Mouse (Mus musculus) embryonic facial prominence, embryonic 11.5 days (tissue): Measurements from ENCODE around the gene St5. TPM values are rescaled to one million over a fixed set of nuclear protein-coding genes. Genes with fewer than 3 reads are reported as not detected.

Experiments
- ATAC-seq: fragments of 200-750 bp; cut with Nextera tagmentation; replicated peaks from 2 replicates; pipeline ENCODE4 v1.8.0; 2017; ENCODE audit warnings: low read depth; ENCODE audit not compliant: insufficient number of reproducible peaks, low FRiP score, low TSS enrichment
- DNase-seq: peaks from one replicate; pipeline ENCODE4 v3.0.0-alpha.2; 2015; ENCODE audit warnings: low spot score
- H3K27ac ChIP-seq: fragments of 300-500 bp; sonication (generic); replicated peaks from 2 replicates; pipeline ENCODE4 v1.5.1; 2014; ENCODE audit warnings: mild to moderate bottlenecking, low read depth, low read length, control low read depth
- H3K27me3 ChIP-seq: fragments of 300-500 bp; sonication (generic); 2 replicates; pipeline ENCODE4 v1.6.1; 2014; ENCODE audit warnings: mild to moderate bottlenecking, low read length, moderate library complexity, mixed read lengths; ENCODE audit not compliant: control insufficient read depth, insufficient read depth
- H3K36me3 ChIP-seq: fragments of 300-500 bp; sonication (generic); replicated peaks from 2 replicates; pipeline ENCODE4 v1.6.1; 2014; ENCODE audit warnings: low read depth, mild to moderate bottlenecking, low read length, moderate library complexity, mixed read lengths; ENCODE audit not compliant: control insufficient read depth, insufficient read depth
- H3K4me1 ChIP-seq: fragments of 300-500 bp; sonication (generic); 2 replicates; pipeline ENCODE4 v1.6.1; 2014; ENCODE audit warnings: low read length, mixed read lengths; ENCODE audit not compliant: control insufficient read depth, insufficient read depth
- H3K4me2 ChIP-seq: fragments of 300-500 bp; sonication (generic); 2 replicates; pipeline ENCODE4 v1.6.1; 2014; ENCODE audit warnings: low read depth, mild to moderate bottlenecking, control low read depth, low read length, moderate library complexity
- H3K4me3 ChIP-seq: fragments of 300-500 bp; sonication (generic); 2 replicates; pipeline ENCODE4 v1.5.1; 2014; ENCODE audit warnings: low read depth, low read length, control low read depth
- H3K9ac ChIP-seq: fragments of 300-500 bp; sonication (generic); replicated peaks from 2 replicates; pipeline ENCODE4 v1.6.1; 2014; ENCODE audit warnings: mild to moderate bottlenecking, control low read depth, low read length
- H3K9me3 ChIP-seq: fragments of 300-500 bp; sonication (generic); replicated peaks from 2 replicates; pipeline ENCODE4 v1.6.1; 2016; ENCODE audit warnings: mild to moderate bottlenecking, low read length, inconsistent platforms, mixed read lengths; ENCODE audit not compliant: control insufficient read depth
- WGBS: fragments of 180-500 bp; shearing (Covaris S2); extraction: QIAGEN DNeasy Blood & Tissue Kit; methylation state at CpG from one replicate; pipeline ENCODE4 v1.1.7; 2014; 5-methylcytosine and 5-hydroxymethylcytosine counted together
- polyA plus RNA-seq: library from polyadenylated mRNA; unstranded; fragments of >200 nt; fragmentation: Nextera tagmentation; extraction: Ambion mirVana; gene quantifications from 2 replicates; pipeline ENCODE4 v1.2.1, GENCODE M21; 2014

St5 gene
- polyA plus RNA-seq, 1 experiment from 2014 or later, result 37.7 TPM

DNA sequence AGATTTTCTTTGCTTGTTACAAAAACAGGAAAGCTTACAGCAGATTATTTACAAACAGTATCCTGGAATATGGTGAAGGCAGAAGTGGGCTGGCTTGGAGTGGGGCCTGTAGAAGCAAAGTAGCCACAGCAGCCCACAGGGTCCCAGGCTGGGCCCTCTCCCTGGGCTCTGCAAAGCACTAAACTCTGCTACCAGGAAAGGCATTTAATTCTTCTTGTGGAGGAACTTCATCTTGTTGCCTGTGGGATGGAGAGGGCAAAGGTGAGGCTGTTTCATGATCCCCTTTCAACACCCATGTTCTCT lies 179.0 kb downstream of the St5 start:
- no peaks in the 10 kb centered on the region for H3K27me3 ChIP-seq
- H3K27ac ChIP-seq, result no peak overlapping the region
- ATAC-seq (no peak), DNase-seq (no peak)
- no peaks in the 10 kb centered on the region for H3K9me3 ChIP-seq
- H3K4me2 ChIP-seq, result no peak overlapping the region
- peaks cover 8% of the 10 kb centered on the region for H3K36me3 ChIP-seq
- H3K9ac ChIP-seq, result no peak overlapping the region
- H3K4me3 ChIP-seq, result no peak overlapping the region
- H3K4me1 ChIP-seq, result no peaks in the 10 kb centered on the region; the same call in 1 of the 2 replicates

DNA sequence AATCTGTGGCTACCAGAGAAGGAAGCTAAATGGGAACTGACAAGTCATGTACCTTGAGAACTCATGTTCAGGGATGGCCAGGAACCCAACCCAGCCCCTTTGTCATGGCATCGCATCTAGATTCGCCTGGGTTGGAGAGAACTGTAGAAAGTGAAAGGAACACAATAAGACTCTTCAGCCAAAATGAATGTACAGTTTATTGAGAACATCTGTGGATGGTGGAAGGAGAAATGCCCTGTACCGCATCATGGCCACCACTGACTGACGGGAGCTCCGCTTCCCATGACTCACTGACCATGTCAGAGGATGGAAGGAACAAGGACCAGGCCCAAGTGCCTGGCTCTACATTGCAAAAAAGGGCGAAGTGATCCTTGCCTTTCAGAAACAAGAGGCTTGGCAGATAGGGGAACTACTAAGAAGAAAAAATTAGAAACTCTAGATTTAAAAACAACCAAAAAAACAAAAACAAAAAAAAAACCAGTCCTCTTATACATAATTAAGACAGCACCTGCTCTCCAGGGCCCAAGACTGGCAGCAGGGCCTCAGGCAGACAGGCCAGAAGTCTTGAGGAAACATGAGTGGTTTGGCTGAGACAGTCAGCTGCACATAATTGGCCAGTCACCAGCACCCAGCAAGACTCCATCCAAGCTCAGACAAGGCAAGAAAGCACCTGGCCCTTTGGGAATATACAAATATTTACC lies 179.5 kb downstream of the St5 start:
- no peaks in the 10 kb centered on the region for H3K9me3 ChIP-seq
- H3K4me3 ChIP-seq, result no peak overlapping the region
- ATAC-seq (no peak), DNase-seq (no peak)
- H3K4me1 ChIP-seq, result no peaks in the 10 kb centered on the region; the same call in 1 of the 2 replicates
- WGBS, result 52% methylated on average over 6 of the region's 6 CpGs
- H3K27ac ChIP-seq, result no peak overlapping the region
- H3K27me3 ChIP-seq, result no peaks in the 10 kb centered on the region
- H3K9ac ChIP-seq, result no peak overlapping the region
- H3K36me3 ChIP-seq, result peaks cover 8% of the 10 kb centered on the region
- H3K4me2 ChIP-seq, result no peak overlapping the region

DNA sequence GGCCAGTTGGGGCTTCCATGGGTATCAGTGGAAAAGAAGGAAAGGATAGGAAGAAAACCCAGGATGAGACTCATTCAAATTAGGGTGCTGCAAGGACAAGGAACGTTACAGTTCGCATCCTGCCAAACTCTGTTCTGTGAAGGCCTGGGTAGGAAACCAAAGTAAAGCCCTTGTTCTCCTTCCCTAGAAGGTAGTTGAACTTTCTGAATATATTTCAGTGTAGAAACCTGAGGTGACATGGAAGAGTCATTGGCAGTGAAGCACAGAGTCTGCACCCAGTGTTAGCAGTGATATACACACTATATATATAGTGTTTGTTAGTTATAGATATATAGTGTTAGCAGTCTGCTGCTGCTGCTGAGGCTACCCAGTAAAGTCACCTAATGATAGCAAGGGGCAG lies 180.1 kb downstream of the St5 start:
- DNase-seq (no peak), ATAC-seq (no peak)
- Histone ChIP-seq H3K9ac (no peak overlapping the region), H3K4me1 (no peaks in the 10 kb centered on the region; the same call in 1 of the 2 replicates), H3K4me3 (no peak overlapping the region), H3K4me2 (no peak overlapping the region), H3K27me3 (no peaks in the 10 kb centered on the region), H3K36me3 (peaks cover 8% of the 10 kb centered on the region), H3K27ac (no peak overlapping the region), H3K9me3 (no peaks in the 10 kb centered on the region)
- WGBS, result 63% methylated on average over 2 of the region's 2 CpGs

DNA sequence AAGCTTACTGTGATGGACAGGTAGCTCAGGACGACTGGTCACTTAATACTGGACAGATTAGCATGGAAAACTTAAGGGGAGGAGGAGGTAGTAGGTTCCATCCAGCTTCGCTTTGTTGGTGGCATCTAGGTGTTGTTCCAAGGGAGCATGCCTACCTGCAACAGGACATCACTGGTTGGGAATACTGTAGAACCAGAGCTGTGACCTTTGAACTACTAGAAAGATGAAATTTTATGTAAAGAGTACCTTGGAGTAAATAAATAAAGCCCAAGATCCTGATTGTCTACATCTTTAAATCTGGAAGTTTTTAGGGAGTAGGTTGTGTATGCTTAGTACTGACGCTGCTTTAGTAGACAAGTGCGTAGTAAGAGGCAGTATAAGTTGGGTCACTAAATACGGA lies 181.3 kb downstream of the St5 start:
- Histone ChIP-seq H3K4me3 (no peak overlapping the region), H3K9ac (no peak overlapping the region), H3K9me3 (no peaks in the 10 kb centered on the region), H3K27me3 (no peaks in the 10 kb centered on the region), H3K4me2 (no peak overlapping the region), H3K4me1 (no peaks in the 10 kb centered on the region; the same call in 1 of the 2 replicates), H3K27ac (no peak overlapping the region), H3K36me3 (peaks cover 8% of the 10 kb centered on the region)
- ATAC-seq (no peak), DNase-seq (no peak)
- WGBS, result 75% methylated on average over 5 of the region's 5 CpGs

DNA sequence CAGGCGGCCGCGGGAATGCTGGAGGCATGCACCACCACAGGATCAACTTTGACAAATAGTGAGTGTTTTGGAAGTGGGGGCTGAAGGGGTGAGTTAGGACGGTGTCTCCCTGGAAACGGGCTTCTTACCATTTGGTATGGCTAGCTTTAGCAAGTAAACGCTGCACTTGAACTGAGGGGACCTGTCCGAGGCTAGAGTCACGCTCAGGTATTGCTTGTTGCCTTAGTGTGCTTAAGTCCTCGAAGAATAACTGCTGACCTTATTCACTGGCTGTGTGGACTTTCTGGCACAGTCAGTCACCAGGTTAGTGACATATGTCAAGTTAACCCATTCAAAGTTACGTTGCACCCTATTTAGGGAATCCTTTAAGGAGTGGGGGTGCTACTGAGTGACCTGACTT lies 183.5 kb downstream of the St5 start:
- no peak for ATAC-seq
- peak overlapping the region; percentile 91 for H3K4me3 ChIP-seq
- peak overlapping the region; percentile 96 for H3K9ac ChIP-seq
- H3K4me1 ChIP-seq, result no peaks in the 10 kb centered on the region; the same call in 1 of the 2 replicates
- 4% methylated on average over 10 of the region's 10 CpGs for WGBS
- H3K27me3 ChIP-seq, result no peaks in the 10 kb centered on the region
- no peak for DNase-seq
- H3K4me2 ChIP-seq, result peak overlapping the region; percentile 70
- no peaks in the 10 kb centered on the region for H3K9me3 ChIP-seq
- no peak overlapping the region; the same call in 1 of the 2 replicates for H3K27ac ChIP-seq
- H3K36me3 ChIP-seq, result peaks cover 8% of the 10 kb centered on the region

DNA sequence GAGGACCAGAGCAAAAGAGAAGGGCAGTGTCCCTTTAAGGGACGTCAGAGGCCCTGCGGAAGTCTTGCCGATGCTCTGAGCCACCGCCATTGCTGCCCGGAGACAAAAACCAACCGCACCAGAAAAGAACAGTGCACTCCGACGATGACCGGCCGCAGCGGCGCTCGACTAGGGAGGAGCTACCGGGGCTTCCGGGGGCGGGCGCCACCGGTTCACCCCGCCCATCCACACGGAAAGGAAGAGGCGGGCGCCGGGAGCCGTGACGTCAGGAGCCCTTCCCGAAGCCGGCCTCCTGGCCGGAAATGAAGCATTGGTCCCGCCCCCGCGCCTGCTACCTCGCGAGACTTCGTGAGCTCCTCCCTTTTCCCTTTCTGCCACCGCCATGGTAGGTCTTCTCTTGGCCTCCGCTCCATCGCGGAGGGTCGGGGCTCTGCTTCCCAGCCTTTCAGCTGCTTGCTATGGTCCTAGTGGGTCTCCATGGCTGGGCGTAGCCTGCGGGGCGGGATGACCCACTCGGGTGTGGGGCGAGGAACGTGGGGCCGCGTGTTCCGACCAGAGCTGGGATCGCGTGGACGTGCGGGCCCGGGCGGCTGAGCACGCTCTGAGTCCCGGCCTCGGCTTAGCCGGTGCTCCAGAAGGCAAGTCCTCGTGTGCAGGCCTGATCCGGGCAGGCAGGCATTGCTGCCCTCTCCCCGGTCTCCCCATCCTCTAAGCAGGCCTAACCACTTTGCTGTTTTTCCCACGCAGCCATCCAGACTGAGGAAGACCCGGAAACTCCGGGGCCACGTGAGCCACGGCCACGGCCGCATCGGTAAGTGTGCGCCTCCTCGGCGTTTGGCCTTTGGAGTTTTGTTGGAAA lies 184.3 kb downstream of the St5 start, which contains the start of gene Rpl27a:
TSS of gene Rpl27a (plus strand) at position 310 of the 859 bp plus-strand sequence.
- H3K4me1 ChIP-seq, result no peaks in the 10 kb centered on the region; the same call in 1 of the 2 replicates
- DNase-seq, result peak; percentile 99
- H3K9me3 ChIP-seq, result no peaks in the 10 kb centered on the region
- H3K36me3 ChIP-seq, result peaks cover 8% of the 10 kb centered on the region
- under 1% methylated on average over 72 of the region's 72 CpGs for WGBS
- H3K4me3 ChIP-seq, result peak within 1 kb of the TSS; percentile 91
- peak within 1 kb of the TSS; percentile 70 for H3K4me2 ChIP-seq
- ATAC-seq, result peak; percentile 89
- peak within 1 kb of the TSS; percentile 92 for H3K27ac ChIP-seq
- H3K9ac ChIP-seq, result peak within 1 kb of the TSS; percentile 96
- H3K27me3 ChIP-seq, result no peaks in the 10 kb centered on the region

DNA sequence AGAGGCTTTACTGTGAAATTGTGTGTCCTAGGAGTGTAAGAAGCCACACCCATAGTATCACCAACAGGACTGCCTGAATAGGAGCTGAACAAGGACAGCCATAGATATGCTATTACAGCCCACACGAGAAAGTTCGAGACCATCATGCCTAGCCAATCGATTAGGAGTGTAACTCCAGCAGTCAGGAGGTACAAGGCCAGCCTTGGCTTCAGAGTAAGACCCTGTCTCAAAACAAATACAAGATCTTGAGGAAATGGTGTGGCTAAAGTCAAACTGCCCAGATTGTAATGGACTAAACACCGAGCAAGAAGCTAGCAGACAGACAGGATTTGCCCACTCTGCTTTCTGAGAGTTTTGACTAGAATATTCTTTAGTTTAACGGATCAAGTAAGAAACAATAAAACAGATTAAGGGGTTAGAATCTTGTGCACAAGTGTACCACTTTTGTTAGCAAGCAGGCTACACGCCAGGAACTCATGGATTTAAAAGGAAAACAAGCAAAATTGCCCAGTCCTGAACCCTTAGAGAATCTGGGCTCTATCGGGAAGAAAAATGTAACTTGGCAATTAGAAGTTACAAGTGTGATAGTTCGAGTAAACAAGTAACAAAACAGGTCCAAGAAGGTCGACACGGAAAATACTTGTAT lies 185.2 kb downstream of the St5 start:
- Histone ChIP-seq H3K9me3 (no peaks in the 10 kb centered on the region), H3K27ac (peak overlapping the region; percentile 92), H3K36me3 (peaks cover 6% of the 10 kb centered on the region; the same call in 1 of the 2 replicates), H3K4me2 (peak overlapping the region; percentile 50), H3K4me3 (peak overlapping the region; percentile 91), H3K27me3 (no peaks in the 10 kb centered on the region), H3K9ac (peak overlapping the region; percentile 76), H3K4me1 (no peaks in the 10 kb centered on the region; the same call in 1 of the 2 replicates)
- DNase-seq, result no peak
- peak; percentile 9; the same call in 1 of the 2 replicates for ATAC-seq
- WGBS, result 23% methylated on average over 10 of the region's 10 CpGs
